Mouse (Mus musculus) right cerebral cortex, postnatal 25 days (tissue): ENCODE results near the gene Ankrd50.

Experiments used
- DNase-seq: peaks from one replicate; pipeline ENCODE4 v3.0.0; 2022

Gene Ankrd50

DNA sequence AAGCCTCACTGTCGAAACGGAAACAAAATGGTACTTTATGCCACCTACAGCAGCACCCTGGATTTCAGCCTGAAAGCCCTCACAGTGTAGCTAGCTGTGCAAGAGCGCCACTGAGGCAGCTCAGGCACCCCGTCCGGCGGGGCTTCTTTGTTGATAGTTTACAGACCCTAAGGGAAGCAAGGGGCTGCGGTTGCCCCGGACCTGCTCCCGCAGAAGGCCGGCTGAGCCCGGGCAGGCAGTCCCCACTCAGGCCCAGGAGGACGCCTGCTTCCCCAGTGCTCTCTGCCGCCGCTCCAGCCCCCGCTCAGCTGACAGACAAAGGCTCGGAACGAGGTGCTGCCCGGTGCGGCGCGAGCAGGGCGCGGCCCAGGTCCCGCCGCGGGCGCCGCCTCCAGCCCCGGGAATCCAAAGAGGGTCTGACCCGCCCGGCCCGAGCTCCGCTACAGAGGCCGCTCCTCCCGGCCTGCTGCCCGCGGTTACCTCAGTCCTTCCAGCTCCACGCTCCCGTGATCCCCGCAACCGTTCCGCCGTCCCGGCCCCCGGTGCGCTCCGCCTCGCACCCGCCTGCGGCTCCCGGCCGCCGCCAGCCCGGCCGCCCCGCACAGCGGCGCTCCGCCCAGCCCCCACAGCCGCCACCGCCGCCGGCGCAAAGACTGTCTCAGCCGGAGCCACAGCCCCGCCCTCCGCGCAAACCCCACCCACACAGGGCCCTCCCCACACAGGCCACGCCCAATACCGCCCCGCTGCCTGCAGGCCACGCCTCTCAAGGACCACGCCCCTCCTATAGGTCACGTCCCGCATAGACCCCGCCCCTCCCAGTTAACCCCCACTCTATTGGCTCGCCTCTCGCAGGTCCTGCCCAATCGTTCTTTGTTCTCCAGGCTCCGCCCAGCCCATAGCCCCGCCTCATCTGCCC, at the start of gene Ankrd50:
TSS of gene Ankrd50 (minus strand) at position 654 of the 916 bp plus-strand sequence.
- DNase-seq = peak; percentile 98

DNA sequence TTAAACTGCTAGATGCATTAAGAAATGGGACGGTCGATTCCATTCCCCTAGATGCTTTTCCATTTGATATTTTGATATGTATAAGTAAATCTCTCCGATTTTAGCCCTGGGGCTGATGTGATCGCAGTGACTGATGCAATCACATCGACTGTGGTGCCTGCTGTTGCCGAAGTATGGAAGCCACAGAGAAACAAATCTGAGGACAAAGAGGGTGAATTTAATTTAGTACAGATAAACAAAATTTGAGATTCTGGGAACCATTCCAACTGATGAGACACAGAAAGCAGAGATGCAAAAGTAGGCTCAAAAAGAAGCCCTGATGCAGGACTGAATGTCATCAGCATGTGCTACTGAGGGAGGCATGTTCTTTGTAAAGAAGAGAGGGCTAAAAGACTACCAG, 49.6 kb upstream of the Ankrd50 start:
- no peak for DNase-seq

DNA sequence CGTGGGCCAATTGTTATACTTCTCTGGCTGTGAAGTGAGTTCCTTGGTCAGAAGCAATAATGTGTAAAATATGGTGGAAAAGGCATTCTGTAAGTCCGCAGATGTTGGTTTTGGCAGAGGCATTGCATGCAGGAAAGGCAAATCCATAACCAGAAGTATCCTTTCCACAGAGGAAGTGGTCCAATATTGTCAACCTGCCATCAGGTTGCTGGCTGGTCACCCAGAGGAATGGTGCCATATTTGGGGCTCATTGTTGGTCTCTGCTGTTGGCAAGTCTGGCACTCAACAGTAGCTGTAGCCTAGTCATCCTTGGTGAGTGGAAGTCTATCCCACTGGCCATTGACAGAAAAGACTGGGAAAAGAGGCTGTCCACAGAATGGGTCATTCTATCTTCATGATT, 35.8 kb upstream of the Ankrd50 start:
- no peak for DNase-seq

DNA sequence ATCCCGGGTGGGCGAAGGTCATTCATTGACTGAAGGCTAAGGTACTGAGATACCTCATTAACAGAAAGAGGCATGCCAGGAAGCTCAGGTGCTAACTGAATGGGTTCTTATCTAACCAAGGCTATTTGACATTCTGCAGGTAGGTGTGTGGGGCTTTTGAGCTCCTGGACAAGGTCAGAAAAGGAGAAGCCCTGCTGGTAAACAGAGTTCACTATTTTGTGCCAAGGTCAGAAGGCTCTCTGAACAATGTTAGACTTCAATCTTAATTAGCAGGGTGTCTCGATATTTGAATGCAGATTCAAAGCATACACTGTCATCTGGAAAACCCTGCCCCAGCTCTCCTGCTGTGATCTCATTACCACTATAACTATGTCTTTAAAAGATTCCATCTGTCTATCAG, 35.3 kb upstream of the Ankrd50 start:
- no peak for DNase-seq

DNA sequence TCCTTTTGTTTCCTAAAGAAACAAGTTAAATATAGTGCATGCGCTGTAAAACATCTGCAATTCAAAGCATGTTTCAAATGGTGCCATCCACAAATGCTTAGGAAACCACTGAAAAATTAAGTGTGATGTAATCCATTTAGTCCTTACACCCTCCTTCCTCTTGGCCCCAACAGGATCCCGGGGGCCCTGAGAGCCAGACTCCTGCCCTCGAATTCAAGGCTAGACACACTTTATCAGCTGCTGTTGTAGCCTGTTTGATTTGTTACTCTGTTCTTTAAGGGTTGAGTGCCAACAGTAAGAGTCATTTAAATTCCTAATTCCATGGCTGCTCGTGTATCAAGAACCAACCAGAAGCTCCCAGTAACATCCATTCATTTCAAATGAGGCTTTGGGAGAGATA, 19.0 kb upstream of the Ankrd50 start:
- DNase-seq = no peak

DNA sequence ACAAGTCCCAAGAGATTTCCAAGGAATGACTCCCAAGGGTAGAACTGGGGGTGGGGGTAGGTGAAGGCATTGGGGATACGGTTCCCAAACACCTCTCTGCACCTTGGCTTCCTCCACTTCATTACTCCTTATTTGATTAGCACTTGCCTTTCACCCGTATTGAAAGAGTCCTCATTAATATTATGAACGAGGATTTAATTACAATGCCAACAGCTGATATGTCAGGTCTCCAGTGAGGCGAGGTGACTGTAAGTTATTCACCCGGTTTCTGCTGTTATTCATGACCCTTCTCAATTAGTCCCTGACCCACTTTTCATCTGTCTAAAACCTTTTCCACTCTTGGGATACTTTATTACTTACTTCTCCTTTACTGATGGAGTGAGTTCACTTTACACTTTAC, 17.5 kb upstream of the Ankrd50 start:
- DNase-seq = no peak

DNA sequence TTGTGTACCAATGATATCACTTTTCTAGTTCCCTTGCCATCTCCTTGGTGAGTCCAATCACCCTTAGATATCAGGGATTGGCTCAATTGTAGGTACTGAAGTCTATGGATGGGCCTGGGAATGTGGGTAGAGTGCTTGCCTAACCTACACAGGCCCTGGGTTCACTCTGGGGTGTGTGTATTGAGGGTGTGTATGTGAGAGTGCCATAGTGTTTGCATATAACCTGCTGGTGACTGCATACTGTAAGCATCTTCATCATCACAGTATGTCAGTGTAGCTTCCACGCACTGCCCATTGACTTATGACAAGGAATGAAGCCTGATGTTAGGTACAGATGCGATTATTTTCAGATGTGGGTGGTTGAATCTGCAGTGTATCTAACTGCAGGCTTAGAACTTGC, 17.1 kb upstream of the Ankrd50 start:
- DNase-seq = no peak

DNA sequence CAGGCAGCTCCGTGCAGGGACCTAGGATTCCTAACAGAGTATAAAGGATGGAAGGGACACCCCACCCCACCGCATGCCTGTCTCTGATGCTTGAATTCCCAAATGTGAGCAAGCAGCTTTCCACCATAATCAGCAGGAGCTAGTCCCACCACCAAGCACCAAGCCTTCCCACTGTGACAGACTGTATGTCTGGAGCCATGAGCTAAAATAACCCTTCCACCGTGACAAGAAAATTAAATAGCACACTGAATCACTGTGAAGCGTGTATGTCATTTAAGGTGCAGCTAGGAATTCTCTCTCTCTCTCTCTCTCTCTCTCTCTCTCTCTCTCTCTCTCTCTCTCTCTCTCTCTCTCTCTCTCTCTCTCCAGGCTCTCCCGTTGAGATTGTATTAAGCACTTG, 16.7 kb upstream of the Ankrd50 start:
- no peak for DNase-seq

DNA sequence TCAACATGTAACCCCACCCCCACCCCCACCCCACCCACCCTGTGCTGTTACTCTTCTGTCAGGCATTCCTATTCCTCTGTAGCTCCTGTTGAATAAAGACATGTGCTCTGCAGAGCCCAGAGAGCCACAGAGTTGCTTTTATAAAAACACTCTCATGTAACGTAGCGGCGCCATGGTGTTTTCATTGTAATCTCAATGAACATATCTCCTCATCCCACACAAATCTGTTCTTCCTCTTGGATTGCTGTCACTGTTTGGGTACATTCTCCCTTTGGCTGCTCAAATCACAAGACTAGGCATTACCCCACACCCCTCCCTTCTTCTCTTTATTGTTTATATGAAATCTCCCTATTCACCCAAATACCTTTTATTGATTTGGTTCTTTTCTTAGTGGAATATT, 13.9 kb upstream of the Ankrd50 start:
- no peak for DNase-seq

DNA sequence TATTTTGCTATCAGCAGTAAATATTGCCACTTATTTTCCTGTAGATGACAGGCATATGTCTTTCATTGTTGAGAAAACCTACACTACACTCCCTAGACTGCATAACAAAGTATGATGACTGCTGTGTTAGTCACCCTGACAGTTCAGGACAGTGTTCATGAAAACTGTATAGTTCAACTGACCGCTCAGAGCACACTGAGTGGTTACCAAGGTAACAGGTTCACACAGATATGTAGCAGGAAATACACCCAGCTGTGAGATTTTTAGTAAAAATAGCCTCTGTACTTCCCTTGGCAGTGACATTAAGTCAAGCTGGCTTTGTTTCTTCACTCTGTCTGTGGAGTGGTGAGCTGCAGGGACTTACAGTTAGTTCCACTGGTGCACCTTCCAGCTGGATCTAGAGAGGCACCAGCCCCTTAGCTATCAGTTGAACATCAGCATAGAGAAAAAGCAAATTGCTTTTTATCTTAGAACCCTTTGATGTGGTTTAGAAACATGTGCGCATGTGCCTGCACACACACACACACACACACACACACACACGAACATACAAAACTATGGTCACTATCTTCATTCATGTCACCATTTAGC, 12.2 kb upstream of the Ankrd50 start:
- DNase-seq = no peak

DNA sequence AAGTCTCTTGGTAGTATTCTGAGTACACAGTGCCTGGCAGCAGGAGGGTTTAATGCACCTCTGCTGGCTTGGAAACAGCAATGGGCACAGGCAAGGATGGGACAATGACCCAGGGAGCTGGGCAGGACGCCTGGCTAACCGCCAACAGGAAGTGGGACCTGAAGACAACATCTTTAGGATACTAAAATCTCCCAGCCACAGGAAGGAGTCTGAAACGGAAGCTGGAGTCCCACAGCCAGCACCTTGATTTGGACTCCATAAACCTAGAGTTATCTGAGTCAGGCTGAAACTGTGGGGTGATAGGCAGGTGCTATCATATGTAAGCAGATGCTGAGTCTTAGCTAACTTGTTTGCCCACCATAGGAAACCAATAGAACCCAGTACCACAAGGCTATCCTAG, 7.1 kb upstream of the Ankrd50 start:
- DNase-seq = no peak

DNA sequence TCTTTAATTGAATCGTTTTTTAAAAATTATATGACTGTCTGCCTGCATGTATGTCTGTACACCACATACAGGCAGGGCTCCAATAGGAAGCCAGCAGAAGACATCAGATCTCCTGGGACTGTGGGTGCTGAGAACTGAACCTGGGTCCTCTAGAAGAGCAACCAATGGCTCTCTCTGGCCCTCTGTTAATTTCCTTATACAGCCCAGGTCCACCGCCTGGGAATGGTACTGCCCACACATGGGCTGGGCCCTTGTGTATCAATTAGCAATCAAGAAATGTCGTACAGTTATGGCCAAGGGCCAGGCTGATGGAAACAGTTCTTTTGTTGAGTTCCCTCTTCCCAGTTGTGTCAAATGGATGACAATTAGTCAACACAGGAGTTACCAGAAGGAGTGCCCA, 6.6 kb upstream of the Ankrd50 start:
- no peak for DNase-seq

DNA sequence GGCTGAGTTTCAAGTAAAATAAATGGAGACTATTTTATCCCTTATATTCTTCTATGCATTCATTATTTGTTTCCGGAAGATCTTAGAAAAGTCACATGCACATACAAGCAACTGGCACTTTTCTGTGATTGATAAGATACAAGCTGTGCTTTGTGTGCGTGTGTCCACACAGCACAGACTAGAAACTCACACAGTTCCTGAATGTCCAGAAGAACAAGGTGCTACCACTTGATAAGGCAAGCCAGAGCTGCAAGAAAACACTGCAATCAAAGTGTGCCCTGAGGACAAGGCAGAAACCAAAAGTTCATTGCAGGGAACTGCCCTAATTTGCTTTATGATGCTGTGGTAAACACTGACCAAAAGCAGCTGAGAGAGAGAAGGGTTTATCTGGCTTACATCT, 6.1 kb upstream of the Ankrd50 start:
- no peak for DNase-seq

DNA sequence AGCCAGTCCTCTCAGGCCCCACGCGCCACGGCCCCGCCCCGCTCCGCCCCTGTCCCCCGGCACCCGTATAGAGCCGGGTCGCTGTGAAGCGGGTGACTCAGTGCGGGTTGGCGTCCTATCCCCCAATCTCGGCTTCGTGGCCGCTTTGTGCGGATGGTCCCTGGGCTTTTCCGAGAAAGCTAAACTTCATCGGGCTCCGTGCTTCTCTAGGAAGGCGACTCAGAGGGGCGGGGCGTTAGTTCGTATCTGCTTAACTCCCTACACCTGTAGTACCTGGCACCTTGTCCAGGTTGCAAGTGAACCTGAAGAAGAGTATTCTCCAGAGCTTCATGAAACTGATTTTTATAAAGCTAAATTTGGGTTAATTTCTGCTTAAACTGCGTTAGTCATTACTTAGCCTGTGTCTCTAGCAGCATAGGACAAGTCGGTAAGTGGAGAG, 482 bp upstream of the Ankrd50 start:
- DNase-seq = no peak

DNA sequence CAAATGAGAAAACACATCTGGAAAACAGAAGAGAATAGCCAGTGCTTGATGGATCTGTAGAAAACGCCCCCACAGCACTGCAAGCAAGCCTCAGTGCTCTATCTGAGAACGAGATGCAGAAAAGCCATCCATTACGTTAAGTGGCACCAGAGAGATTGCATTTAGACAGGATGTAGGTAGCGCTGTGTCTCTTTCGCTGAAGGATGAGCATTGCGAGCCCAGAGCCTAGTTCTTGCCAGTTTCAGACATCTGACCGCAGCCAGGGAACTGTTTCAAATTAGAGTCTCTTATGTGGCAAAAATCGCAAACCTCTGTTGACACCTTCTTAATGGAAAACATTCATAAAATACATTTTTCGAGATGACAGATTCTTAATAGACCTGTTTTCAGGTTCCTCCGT, 1.1 kb downstream of the Ankrd50 start:
- DNase-seq = no peak

DNA sequence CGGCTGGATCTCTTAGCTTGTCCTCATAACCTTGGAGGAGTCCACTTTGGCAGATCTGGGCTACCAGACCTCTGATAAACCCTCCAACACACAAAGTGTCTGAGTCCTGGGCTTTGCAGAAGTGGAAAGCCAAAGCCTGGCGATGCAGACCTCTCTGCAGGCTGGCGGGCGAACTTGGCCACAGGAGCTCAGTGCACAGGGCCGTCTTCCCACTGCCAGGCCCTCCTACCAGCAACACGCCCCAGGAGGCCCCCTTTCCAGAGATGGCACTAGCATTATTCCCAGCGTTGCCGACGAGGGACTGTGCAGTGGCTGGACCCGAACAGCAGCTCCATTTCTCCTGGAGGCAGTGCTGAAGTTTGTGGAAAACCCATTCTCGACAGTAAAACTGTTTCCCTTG, 1.9 kb downstream of the Ankrd50 start:
- no peak for DNase-seq

DNA sequence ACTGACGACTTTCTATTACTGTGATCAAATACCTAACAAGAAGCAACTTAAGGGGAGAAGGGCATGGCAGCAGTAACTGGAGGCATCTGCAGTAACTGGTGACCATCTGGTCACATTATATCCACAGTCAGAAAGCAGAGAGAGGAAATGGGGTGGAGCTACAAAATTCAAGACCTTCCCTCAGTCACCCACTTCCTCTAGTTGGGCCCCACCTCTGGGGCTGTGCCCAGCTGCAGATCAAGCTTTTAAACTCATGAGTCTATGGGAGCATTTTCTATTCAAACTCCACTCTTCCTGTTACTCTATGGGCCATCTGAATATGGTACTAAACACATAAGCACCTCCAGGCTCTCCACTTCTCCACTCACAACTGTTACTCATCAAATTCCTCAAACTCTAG, 3.5 kb downstream of the Ankrd50 start:
- no peak for DNase-seq

DNA sequence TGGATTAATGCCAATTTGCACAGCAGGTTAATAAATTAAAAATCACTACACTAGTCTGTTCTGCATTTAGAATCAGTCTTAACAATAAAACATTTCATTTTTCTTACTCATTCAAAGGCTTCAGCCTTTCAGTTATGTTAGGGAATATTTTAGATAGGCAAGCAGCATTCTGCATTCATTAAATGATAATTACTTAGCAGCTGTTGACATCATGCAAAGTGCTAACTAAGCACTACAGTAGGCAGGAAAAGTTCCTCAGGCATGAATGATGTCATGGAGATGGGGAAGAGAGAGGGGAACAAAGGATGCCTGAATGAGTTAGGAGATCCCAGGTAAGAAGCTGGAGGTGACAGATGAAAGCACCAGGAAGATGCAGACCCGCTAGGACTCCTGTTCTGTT, 6.7 kb downstream of the Ankrd50 start:
- DNase-seq = no peak

DNA sequence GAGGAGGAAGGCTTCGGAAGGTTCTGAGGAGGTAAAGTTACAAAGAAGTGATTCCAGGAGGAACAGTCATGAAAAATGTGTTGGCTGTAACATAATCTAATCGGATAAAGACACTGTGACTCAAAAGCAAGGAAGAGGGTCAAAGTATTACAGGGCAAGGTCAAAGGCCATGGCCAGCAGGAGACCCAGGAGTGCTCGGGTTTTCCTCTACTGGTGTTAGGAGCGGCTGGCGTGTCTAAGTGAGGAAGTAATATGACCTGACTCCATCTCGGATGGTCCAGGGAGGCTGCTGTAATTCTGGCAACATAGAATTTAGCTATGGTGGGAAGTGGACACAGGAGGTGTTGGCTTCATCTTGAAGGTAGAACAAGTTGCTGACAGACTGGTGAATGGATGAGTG, 9.1 kb downstream of the Ankrd50 start:
- no peak for DNase-seq

DNA sequence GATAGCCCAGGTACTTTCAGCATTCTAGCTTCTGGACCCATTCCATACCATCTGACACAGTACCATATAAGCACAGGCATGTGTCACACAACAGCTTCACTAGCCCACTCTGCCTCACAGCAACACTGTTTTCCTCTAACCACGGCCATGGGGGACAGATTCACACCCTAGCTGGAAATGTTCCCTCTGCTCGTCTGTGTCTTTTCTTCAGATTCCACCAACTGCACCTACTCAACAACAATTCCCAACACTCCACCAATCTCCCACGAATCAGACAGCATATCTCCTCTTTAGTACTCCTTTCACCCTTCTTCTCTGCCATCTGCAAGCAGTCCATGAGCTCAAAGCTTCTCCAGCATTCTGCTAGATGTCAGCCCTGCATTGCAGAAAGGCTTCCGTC, 11.5 kb downstream of the Ankrd50 start:
- no peak for DNase-seq

DNA sequence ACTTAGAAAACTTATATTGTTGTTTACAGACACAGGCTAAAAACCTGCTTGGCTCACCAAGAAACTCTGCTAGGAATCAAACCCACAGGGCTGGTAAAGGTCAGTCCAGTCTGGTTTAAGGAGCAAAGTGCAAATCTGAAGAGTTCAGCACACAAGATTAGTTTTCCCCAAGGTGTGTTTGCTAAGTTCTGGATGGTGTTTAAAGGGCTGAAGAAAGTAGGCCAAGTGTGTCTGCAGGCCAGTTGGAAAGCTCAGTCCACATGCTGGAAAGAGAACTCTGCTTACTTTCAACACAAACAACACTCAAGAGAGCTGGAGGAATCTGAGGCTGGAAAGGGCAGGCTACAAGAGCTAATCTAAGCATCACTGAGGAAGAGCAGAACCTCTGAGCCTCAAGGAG, 13.1 kb downstream of the Ankrd50 start:
- DNase-seq = no peak

DNA sequence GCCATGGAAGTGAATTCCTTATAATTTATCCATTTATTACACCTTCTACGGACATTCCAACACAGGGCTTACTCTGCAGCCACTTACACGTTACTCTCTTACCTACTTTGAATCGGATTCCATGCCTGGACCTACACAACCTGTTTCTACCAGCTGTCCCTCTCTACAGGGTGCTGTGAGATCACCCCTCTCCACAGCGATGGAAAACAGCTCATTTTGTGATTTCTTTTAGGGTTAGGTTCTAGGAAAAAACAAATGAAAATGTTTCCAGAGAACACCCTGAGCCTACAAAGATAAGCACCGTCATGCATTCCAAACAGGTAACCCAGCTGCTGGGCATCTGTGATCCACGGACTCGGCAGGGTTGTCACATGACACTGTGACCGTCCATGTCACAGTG, 16.5 kb downstream of the Ankrd50 start:
- DNase-seq = no peak

DNA sequence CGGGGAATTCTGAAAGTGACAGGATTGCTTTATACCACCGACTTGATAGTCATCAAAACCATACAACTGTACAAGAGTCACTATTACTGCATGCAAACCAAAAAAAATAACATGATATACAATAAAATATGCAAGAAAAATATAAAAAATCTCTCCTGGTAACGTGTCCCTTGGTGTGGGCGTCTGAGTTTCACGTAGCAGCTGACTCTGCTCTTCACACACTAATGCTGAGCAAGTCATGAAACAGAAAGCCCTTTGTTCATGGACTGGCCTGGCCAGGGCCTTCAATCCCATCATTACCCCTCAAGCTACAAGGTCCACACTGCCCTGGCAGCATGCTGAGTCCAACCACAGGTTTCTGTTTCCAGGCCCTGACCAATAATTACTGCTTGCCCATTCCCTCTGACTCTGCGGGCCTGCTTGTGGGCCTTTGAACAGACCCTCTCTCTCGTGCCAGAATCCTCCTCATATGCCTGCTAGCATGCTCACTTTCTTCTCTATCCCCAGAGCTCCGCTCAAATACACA, 17.7 kb downstream of the Ankrd50 start:
- DNase-seq = no peak

DNA sequence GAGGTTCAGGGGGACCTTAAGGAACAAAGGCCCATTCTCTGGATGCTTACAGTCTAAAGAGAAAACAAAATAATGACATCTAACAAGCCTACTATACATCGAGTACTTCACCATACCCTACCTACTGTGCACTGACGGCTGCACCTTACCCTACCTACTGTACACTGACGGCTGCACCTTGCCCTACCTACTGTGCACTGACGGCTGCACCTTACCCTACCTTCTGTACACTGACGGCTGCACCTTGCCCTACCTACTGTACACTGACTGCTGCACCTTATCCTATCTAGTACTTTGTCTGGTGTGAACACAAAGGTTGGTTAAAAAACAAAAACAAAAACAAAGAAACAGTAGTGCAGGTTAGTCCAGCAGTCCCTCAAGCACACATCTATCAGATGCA, 18.5 kb downstream of the Ankrd50 start:
- no peak for DNase-seq

DNA sequence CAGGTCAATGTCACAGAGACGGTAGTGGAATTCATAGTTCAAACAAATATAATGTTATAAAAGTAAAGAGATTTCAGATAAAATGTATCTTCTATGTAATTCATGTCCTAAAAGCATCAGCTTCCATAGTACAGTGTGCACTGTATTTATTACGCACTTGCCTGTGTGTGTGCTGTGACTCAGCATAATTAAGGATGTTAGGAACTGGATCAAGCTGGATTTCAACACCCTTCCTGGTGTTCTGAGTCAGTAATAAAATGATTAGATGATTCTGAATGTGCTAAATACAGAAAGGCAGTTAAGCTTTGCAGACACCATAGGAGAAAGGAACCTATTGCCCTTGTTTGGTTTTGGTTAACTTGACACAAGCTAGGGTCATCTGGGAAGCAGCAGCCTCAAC, 21.5 kb downstream of the Ankrd50 start:
- DNase-seq = no peak
